Mouse (Mus musculus): ENCODE data around the gene Klhl7. TPM values are rescaled to one million over a fixed set of nuclear protein-coding genes. Genes with fewer than 3 reads are reported as not detected.

Gene Klhl7
- polyA plus RNA-seq (2016; fragmentation: Nextera tagmentation; extraction: Ambion mirVana) = 147 and 156 TPM in 2 replicates

DNA sequence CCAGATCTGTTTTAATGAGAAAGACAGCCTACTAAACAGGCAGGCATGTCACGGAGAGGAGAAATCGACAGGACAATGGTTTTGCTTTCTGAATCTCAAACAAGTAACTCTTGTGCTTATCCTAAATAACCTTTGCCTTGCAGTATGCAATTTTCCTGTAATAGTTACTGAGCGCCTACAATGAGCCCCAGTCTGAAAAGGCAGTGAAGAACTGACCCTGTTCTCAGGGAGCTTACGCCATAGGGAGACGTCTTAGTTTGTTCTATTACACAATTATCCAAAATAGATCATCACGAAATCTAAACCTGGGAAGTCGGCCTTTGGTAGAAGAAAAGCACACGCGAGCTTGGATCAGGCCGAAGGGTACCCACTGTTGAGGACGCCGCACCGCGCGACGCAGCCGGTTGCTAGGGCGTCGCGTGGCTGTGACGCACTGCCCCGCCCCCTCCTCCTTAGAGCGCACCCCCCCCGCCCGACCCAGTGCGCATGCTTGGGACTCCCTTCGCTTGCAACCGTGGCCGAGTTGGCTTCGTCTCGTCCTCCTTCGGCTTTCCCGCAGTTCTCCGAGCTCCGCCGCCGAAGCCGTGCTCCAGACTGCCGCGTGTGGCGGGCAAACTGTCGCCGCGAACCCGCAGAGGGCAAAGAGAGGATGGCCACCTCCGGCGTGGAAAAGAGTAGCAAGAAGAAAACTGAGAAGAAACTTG is at the start of gene Klhl7:
Klhl7 (plus strand) TSS at position 500 of the 704 bp plus-strand sequence.
- peak within 1 kb of the TSS; percentile 54 for H3K4me2 ChIP-seq
- under 1% methylated on average over 47 of the region's 47 CpGs for WGBS
- H3K27me3 ChIP-seq = no peaks in the 10 kb centered on the region
- no peaks in the 10 kb centered on the region for H3K9me3 ChIP-seq
- H3K36me3 ChIP-seq (replicated peaks) = no peaks in the 10 kb centered on the region
- ATAC-seq (ENCODE audit: low FRiP score) = peak; percentile 97
- peak within 1 kb of the TSS; percentile 94 for H3K9ac ChIP-seq
- peaks cover 23% of the 10 kb centered on the region for H3K4me1 ChIP-seq
- H3K4me3 ChIP-seq (replicated peaks) = peak within 1 kb of the TSS; percentile 85
- peak within 1 kb of the TSS; percentile 97 for H3K27ac ChIP-seq

DNA sequence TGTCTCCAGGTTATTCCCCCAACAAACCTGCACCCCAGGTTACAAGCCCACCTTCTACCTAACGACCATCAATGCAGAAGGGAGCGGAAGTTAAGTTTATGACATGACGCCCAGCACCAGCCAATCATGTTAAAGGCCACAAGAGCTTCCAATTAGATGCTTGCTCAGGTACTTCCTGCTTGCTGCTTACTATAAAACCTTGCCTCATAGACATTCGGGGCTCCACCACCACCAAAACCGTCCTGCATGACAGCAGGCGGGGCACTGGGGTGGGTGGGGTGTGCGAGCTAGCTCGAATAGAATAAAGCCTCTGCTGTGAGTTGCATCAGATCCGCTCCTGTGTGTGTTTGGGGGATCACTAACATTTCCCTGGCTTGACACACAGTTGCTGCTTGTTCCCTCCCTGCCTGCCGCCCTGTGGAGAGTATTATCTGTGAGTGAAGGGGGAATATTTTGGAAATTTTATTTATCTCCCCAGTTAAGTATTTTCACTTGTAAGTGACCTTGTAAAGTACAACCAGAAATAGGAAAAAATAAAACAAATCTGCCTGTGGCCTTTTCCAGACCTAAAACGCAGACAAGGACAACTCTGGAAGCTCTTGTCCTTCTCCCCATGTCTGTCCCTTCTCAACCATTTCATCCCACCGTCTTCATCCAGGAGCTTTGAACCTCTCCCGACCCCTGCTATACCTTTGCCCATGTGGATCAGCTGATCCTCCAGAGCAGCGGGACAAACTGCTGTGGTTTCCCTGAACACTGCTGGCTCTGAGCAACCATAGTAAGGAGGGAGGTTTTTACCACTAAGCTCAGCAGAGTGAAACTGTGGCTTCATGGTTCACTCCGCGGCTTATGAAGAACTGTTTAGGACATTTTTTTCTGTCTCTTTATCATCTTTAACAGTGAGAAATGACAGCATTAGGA is 48.4 kb upstream of the Klhl7 start:
- 72% methylated on average over 16 of the region's 16 CpGs for WGBS
- Histone ChIP-seq H3K4me1 (no peaks in the 10 kb centered on the region), H3K36me3 (replicated peaks) (no peaks in the 10 kb centered on the region), H3K27me3 (peaks cover 3% of the 10 kb centered on the region; the same call in 1 of the 2 replicates), H3K27ac (no peak overlapping the region), H3K4me2 (no peak overlapping the region), H3K4me3 (replicated peaks) (no peak overlapping the region), H3K9ac (no peak overlapping the region), H3K9me3 (peaks cover 4% of the 10 kb centered on the region; the same call in 1 of the 2 replicates)
- no peak for ATAC-seq (ENCODE audit: low FRiP score)

DNA sequence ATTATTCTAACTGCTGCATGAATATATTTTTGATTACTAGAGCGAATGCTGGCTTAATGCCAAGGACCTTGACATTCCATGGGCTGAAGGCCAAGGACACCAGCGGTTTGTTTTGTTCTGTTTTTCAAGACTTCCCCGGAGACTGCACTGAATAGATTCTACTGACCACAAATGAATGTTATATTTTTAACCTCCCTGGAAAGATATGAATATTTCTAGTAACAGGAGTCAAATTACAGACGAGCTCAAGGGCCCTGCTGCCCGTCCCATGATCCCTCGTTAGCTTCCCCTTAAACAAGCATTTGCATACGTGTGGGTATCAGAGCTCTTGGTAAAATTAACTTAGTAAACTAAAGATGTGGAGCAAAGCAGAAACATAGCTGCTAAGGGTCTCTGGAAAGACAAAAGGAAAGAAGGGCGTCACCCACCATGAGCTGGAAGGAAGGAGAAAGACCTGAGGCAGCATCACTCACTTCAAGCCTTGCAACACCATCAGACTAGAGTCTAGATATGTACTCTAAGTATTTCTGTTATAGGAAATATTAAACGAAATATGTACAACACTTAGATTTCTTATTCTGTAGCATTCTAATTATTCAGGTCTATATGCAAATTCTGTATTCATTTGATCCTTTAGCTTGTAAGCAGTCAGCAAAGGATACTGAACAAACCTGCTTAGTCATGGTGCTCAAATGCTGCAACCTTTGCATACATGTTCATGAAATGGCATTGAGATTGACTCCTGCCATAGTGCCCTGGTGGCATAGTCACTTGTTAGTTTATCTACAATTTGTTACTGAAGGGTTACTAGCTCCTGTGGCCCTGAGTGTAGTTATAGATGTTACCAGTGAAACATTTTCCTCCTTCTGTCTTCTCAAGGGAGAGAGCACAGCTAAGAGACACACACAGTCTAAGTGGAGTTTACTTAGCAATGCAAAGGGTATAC is 46.9 kb upstream of the Klhl7 start:
- peaks cover 3% of the 10 kb centered on the region; the same call in 1 of the 2 replicates for H3K27me3 ChIP-seq
- H3K4me3 ChIP-seq (replicated peaks) = no peak overlapping the region
- ATAC-seq (ENCODE audit: low FRiP score) = no peak
- 55% methylated on average over 9 of the region's 9 CpGs for WGBS
- no peaks in the 10 kb centered on the region for H3K36me3 ChIP-seq (replicated peaks)
- no peaks in the 10 kb centered on the region for H3K4me1 ChIP-seq
- peaks cover 4% of the 10 kb centered on the region; the same call in 1 of the 2 replicates for H3K9me3 ChIP-seq
- H3K9ac ChIP-seq = no peak overlapping the region
- H3K4me2 ChIP-seq = no peak overlapping the region
- peak overlapping the region; percentile 19; the same call in 1 of the 2 replicates for H3K27ac ChIP-seq

DNA sequence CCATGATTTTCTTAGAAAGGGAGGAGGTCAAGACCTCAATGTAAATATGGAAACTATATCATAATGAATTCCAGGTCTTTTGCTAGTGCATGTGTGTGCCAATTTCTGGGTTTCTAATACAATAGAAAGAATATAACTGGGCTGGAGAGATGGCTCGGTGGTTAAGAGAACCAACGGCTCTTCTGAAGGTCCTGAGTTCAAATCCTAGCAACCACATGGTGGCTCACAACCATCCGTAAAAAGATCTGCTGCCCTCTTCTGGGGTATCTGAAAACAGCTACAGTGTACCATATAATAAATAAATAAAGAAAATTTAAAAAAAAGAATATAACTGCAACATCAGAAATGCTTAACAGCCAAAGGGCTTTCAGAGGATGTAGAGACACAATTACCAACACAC is 46.0 kb upstream of the Klhl7 start:
- Histone ChIP-seq H3K27ac (no peak overlapping the region), H3K27me3 (peaks cover 3% of the 10 kb centered on the region; the same call in 1 of the 2 replicates), H3K4me2 (no peak overlapping the region), H3K36me3 (replicated peaks) (no peaks in the 10 kb centered on the region), H3K9ac (no peak overlapping the region), H3K4me1 (no peaks in the 10 kb centered on the region), H3K4me3 (replicated peaks) (no peak overlapping the region), H3K9me3 (peaks cover 4% of the 10 kb centered on the region; the same call in 1 of the 2 replicates)
- ATAC-seq (ENCODE audit: low FRiP score) = no peak
- 92% methylated on average over 3 of the region's 3 CpGs for WGBS

DNA sequence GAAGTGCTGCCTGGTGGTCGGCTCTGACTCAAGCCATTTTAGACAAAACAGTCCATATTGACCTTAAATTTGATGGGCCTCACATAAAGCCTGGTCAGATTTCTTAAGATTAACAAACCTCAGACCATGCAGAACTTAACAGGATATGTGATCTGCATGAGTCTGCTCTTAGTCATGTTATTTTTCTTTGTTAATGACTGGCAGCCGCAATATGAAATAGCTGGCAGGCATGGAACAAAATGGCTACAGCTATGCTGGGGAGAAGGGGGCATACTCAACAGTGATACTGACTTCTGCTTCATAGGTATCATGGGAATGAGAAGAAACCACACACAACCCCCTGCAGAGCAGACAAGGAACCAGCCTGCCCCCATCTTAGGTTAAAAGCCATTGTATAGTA is 43.5 kb upstream of the Klhl7 start:
- no peaks in the 10 kb centered on the region for H3K36me3 ChIP-seq (replicated peaks)
- H3K4me2 ChIP-seq = no peak overlapping the region
- no peak overlapping the region for H3K27ac ChIP-seq
- WGBS = 86% methylated on average over 2 of the region's 2 CpGs
- no peaks in the 10 kb centered on the region for H3K4me1 ChIP-seq
- H3K9me3 ChIP-seq = peaks cover 4% of the 10 kb centered on the region; the same call in 1 of the 2 replicates
- H3K27me3 ChIP-seq = peaks cover under 1% of the 10 kb centered on the region; the same call in 1 of the 2 replicates
- ATAC-seq (ENCODE audit: low FRiP score) = no peak
- H3K9ac ChIP-seq = no peak overlapping the region
- no peak overlapping the region for H3K4me3 ChIP-seq (replicated peaks)

DNA sequence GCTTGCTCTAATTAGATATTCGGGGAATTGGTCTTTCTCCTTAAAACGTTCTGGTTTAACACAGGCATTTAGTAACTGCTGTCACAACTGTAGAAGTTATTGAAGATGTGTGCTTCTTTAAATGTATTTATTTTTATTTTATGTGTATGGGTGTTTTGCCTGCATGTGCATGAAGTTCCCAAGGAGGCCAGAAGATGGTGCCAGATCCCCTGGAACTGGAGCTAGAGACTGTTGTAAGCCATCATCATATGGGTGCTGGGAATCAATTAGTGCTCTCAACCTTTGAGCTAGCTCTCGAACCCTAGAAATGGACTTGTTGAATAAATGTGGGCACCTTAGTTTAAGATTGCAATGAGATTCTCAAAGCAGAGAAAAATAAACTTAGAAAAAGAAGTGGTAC is 42.8 kb upstream of the Klhl7 start:
- Histone ChIP-seq H3K4me3 (replicated peaks) (no peak overlapping the region), H3K27ac (no peak overlapping the region), H3K27me3 (no peaks in the 10 kb centered on the region), H3K4me2 (no peak overlapping the region), H3K9me3 (peaks cover 4% of the 10 kb centered on the region; the same call in 1 of the 2 replicates), H3K4me1 (no peaks in the 10 kb centered on the region), H3K36me3 (replicated peaks) (no peaks in the 10 kb centered on the region), H3K9ac (no peak overlapping the region)
- 73% methylated on average over 3 of the region's 3 CpGs for WGBS
- ATAC-seq (ENCODE audit: low FRiP score) = no peak

DNA sequence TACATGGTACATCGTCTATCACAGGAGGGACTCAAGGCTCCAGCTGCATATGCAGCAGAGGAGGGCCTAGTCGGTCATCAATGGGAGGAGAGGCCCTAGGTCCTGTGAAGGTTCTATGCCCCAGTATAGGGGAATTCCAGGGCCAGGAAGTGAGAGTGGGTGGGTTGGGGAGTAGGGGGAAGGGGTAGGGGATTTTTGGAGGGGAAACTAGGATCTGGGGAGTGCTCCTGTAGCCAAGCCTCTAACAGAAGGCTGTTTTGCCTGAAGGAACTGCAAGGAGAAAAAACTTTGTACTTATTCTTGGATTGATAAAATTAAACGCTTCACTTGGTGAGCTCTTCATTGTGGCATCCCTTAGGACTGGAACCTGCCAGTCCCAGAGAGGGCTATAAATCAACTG is 39.5 kb upstream of the Klhl7 start:
- no peak for ATAC-seq (ENCODE audit: low FRiP score)
- Histone ChIP-seq H3K4me3 (replicated peaks) (no peak overlapping the region), H3K36me3 (replicated peaks) (no peaks in the 10 kb centered on the region), H3K4me1 (no peaks in the 10 kb centered on the region), H3K27ac (no peak overlapping the region), H3K9ac (no peak overlapping the region), H3K4me2 (no peak overlapping the region), H3K27me3 (no peaks in the 10 kb centered on the region), H3K9me3 (no peaks in the 10 kb centered on the region; the same call in 1 of the 2 replicates)
- 83% methylated on average over 3 of the region's 3 CpGs for WGBS

DNA sequence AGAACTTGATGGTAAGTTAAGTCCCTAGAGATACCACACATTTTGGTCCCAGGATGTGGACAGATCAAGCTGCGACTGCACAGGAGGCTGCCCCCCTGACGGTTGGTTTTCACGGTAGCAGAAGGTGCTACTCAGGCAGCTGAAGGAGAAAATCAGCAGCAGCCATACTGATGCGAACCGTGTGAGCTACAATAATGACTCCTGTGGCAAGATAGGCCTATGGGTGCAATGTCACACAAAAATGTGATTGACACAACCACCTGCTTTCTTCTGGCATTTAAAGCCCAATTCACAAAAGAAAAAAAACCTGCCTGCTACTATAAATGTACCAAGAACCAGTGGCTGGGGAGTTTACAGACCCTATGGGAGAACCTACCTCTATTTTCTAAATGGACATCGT is 37.4 kb upstream of the Klhl7 start:
- 88% methylated on average over 6 of the region's 6 CpGs for WGBS

DNA sequence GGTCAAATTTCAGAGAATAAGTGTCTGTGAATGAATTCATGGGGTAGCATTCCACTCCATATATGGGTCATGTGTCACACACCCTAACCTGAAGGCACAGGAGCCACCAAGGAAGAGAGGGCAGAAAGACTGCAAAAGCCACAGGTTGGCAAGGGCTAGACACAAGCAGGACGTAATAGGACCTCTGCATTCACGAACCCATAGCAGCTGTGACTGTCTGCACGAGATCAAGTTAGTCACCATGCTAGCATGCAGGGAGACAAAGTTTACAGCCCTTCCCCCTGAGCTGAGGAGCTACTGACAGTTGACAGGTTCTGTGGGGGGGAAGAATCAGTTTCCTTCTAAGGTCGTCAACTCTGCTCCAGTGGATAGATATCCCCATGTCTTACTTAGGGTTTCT is 36.9 kb upstream of the Klhl7 start:
- H3K4me3 ChIP-seq (replicated peaks) = no peak overlapping the region
- H3K36me3 ChIP-seq (replicated peaks) = no peaks in the 10 kb centered on the region
- no peak overlapping the region for H3K27ac ChIP-seq
- no peak overlapping the region for H3K9ac ChIP-seq
- no peaks in the 10 kb centered on the region for H3K9me3 ChIP-seq
- no peak overlapping the region for H3K4me2 ChIP-seq
- H3K4me1 ChIP-seq = no peaks in the 10 kb centered on the region
- H3K27me3 ChIP-seq = no peaks in the 10 kb centered on the region
- 85% methylated on average over 4 of the region's 4 CpGs for WGBS
- no peak for ATAC-seq (ENCODE audit: low FRiP score)

More for the DNA sequence above, 37.4 kb upstream of the Klhl7 start:
- no peaks in the 10 kb centered on the region for H3K4me1 ChIP-seq
- H3K9me3 ChIP-seq = no peaks in the 10 kb centered on the region
- H3K4me2 ChIP-seq = no peak overlapping the region
- no peak overlapping the region for H3K27ac ChIP-seq
- H3K36me3 ChIP-seq (replicated peaks) = no peaks in the 10 kb centered on the region
- ATAC-seq (ENCODE audit: low FRiP score) = no peak
- H3K27me3 ChIP-seq = no peaks in the 10 kb centered on the region
- H3K9ac ChIP-seq = no peak overlapping the region
- no peak overlapping the region for H3K4me3 ChIP-seq (replicated peaks)

DNA sequence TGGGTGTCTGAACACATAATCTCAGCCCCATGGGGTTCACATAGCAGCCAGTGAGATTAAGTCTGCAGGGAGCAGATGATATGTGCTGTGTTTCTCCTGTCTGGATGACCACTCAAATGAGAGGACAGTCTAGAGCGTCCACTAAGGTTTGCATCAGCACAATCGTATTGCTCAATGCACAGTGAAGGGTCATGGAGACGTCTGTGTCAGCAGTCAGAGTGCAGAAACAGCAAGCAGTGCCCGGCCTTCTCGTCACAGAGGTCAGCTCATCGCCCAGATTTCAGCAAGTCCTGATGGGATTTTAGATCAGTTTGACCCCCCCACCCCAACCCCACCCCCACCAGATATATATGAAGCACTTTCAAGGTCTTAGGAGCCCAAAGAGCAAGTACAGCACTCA is 31.4 kb upstream of the Klhl7 start:
- 87% methylated on average over 6 of the region's 6 CpGs for WGBS
- H3K4me1 ChIP-seq = no peaks in the 10 kb centered on the region
- no peaks in the 10 kb centered on the region for H3K27me3 ChIP-seq
- no peak overlapping the region for H3K4me3 ChIP-seq (replicated peaks)
- H3K9ac ChIP-seq = no peak overlapping the region
- no peak overlapping the region for H3K27ac ChIP-seq
- no peaks in the 10 kb centered on the region for H3K36me3 ChIP-seq (replicated peaks)
- H3K9me3 ChIP-seq = no peaks in the 10 kb centered on the region
- ATAC-seq (ENCODE audit: low FRiP score) = no peak
- no peak overlapping the region for H3K4me2 ChIP-seq

DNA sequence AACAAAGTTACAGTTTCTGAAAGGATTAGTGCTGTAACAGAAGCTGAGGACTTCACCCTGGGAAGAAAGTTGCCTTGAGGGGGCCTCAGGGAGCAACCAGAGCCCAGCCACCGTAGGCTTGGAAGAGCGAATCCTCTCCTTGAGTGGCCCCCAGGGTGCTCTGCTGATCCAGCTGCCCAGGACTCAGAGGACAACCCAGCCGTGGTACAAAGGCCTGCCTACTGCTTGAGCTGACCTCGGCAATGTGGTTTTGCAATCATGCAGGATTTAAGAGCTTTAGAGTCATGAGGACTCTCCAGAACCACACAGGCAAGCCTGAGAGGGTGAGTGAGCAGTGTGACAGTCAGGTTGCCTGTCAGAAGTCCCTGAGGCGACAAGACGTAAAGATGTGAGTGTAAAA is 28.4 kb upstream of the Klhl7 start:
- Histone ChIP-seq H3K4me2 (no peak overlapping the region), H3K4me1 (peaks cover 2% of the 10 kb centered on the region; the same call in 1 of the 2 replicates), H3K27ac (no peak overlapping the region), H3K36me3 (replicated peaks) (no peaks in the 10 kb centered on the region), H3K9me3 (no peaks in the 10 kb centered on the region), H3K9ac (no peak overlapping the region), H3K27me3 (no peaks in the 10 kb centered on the region), H3K4me3 (replicated peaks) (no peak overlapping the region)
- WGBS = 71% methylated on average over 6 of the region's 6 CpGs
- ATAC-seq (ENCODE audit: low FRiP score) = no peak
